In genomic region chr13:21169657-21170430, GRCm38 (mm10) we compare ENCODE assay signal across 8 mouse cellular contexts. TPM values are rescaled to one million over a fixed set of nuclear protein-coding genes. Genes with fewer than 3 reads are reported as not detected.
DNase-seq lines count a peak whose midpoint lies in the region; ATAC-seq and TF ChIP-seq lines count a peak whose summit lies in the region.

No protein-coding gene starts in this region.

- no peak overlapping the region; the same call in 1 of the 2 replicates for H3K27ac ChIP-seq in embryonic facial prominence, embryonic 14.5 days (replicated peaks; ENCODE audit: low read depth, low read length)
- H3K27ac ChIP-seq in liver, adult 2 months (replicated peaks; ENCODE audit: insufficient read depth, low read depth, low read length) = no peak overlapping the region

- peak overlapping the region; percentile 58 for H3K4me3 ChIP-seq in embryonic facial prominence, embryonic 14.5 days (ENCODE audit: low read depth, low read length)
- peak overlapping the region; percentile 51 for H3K4me3 ChIP-seq in liver, adult 2 months (ENCODE audit: insufficient read depth, low read depth, low read length)

- TF ChIP-seq CTCF in liver, adult 2 months (IDR thresholded peaks at IDR 0.05; ENCODE audit: low read depth, low read length) = no peak

- under 1% methylated on average over 39 of the region's 39 CpGs for WGBS in embryonic facial prominence, embryonic 14.5 days
- WGBS in liver, adult 2 months = 1% methylated on average over 39 of the region's 39 CpGs

- H3K9me3 ChIP-seq in embryonic facial prominence, embryonic 14.5 days (ENCODE audit: control insufficient read depth, low read length) = no peaks in the 10 kb centered on the region

- ATAC-seq in embryonic facial prominence, embryonic 14.5 days (ENCODE audit: low read depth) = peak; percentile 79
- ATAC-seq in monocyte, adult 5-6 weeks (replicated peaks; ENCODE audit: insufficient number of reproducible peaks, low FRiP score, low TSS enrichment, poor library complexity, severe bottlenecking) = peak; percentile 68; the same call in 1 of the 2 replicates

- peak; percentile 88 to 89 for DNase-seq in B cell, adult 2 months
- DNase-seq in adrenal gland, postnatal 4 days (ENCODE audit: low spot score in 2 of 2) = peak; percentile 42 to 55
- DNase-seq in embryonic facial prominence, embryonic 14.5 days (ENCODE audit: low spot score) = peak; percentile 93
- peak; percentile 86 for DNase-seq in heart, adult 8-10 months (ENCODE audit: low spot score)
- peak; percentile 70 to 84 for DNase-seq in kidney, adult 8-10 months
- DNase-seq in liver, adult 2 months (ENCODE audit: extremely low read depth, low read depth, low spot score) = peak; percentile 79
- peak; percentile 66 to 71 for DNase-seq in spleen, postnatal 14 days (ENCODE audit: low spot score in 2 of 2)

- H3K9ac ChIP-seq in embryonic facial prominence, embryonic 14.5 days (ENCODE audit: low read depth, low read length) = peak overlapping the region; percentile 32; the same call in 1 of the 2 replicates
- no peak overlapping the region for H3K9ac ChIP-seq in liver, adult 2 months (ENCODE audit: low read depth, low read length)

- no peaks in the 10 kb centered on the region for H3K27me3 ChIP-seq in embryonic facial prominence, embryonic 14.5 days (replicated peaks; ENCODE audit: control insufficient read depth, insufficient read depth, low read length)
- no peaks in the 10 kb centered on the region for H3K27me3 ChIP-seq in liver, adult 2 months (ENCODE audit: control insufficient read depth, insufficient read depth, low read length)

- H3K4me1 ChIP-seq in embryonic facial prominence, embryonic 14.5 days (ENCODE audit: control insufficient read depth, insufficient read depth, low read length) = no peaks in the 10 kb centered on the region
- H3K4me1 ChIP-seq in liver, adult 2 months (ENCODE audit: control insufficient read depth, insufficient read depth, low read length) = peaks cover 2% of the 10 kb centered on the region; the same call in 1 of the 2 replicates

- no peaks in the 10 kb centered on the region for H3K36me3 ChIP-seq in embryonic facial prominence, embryonic 14.5 days (ENCODE audit: control insufficient read depth, insufficient read depth, low read length)
- H3K36me3 ChIP-seq in liver, adult 2 months (ENCODE audit: control insufficient read depth, insufficient read depth, low read length) = no peaks in the 10 kb centered on the region

- TF ChIP-seq POLR2A in liver, adult 2 months (IDR thresholded peaks at IDR 0.05; ENCODE audit: extremely low read depth, insufficient read depth, low read length) = no peak

- no peaks in the 10 kb centered on the region for H3K79me2 ChIP-seq in liver, adult 2 months (ENCODE audit: control insufficient read depth, insufficient read depth, low read length)

- H3K4me2 ChIP-seq in embryonic facial prominence, embryonic 14.5 days (ENCODE audit: low read depth, low read length) = peak overlapping the region; percentile 97

RNA-seq across cellular contexts. Expression of gene Trim27, which starts 9.4 kb away (rescaled TPM):
- total RNA-seq in adrenal gland, postnatal 4 days (2021) = 10 to 100 TPM; 73.3 to 75.1 TPM
- 111 and 127 TPM in 2 replicates for polyA plus RNA-seq in embryonic facial prominence, embryonic 14.5 days (2014; fragmentation: Nextera tagmentation; extraction: Ambion mirVana)
- 10 to 100 TPM; 17.7 to 20.3 (median 19.3) TPM for total RNA-seq in heart, adult 8-10 months (2022)
- 9.4 and 16.4 TPM in 2 replicates for total RNA-seq in liver, adult 2 months (2014; rRNA removed)
- 33.9 and 39.5 TPM in 2 replicates for polyA plus RNA-seq in liver, adult 2 months (2012; rRNA removed)
- 81.0 to 103 TPM (median 88.2 TPM) in 3 replicates for total RNA-seq in monocyte, adult 5-6 weeks (2017)

RNA-seq across cellular contexts. Expression of gene Olfr1368, which starts 24.2 kb away (rescaled TPM):
- total RNA-seq in adrenal gland, postnatal 4 days (2021) = not detected
- not detected in 2 replicates for polyA plus RNA-seq in embryonic facial prominence, embryonic 14.5 days (2014; fragmentation: Nextera tagmentation; extraction: Ambion mirVana)
- not detected for total RNA-seq in heart, adult 8-10 months (2022)
- not detected in 2 replicates for total RNA-seq in liver, adult 2 months (2014; rRNA removed)
- polyA plus RNA-seq in liver, adult 2 months (2012; rRNA removed) = not detected in 2 replicates
- total RNA-seq in monocyte, adult 5-6 weeks (2017) = not detected in 3 replicates

RNA-seq across cellular contexts. Expression of gene Olfr263, which starts 40.4 kb away (rescaled TPM):
- total RNA-seq in adrenal gland, postnatal 4 days (2021) = not detected
- 0.18 TPM in 1 of 2 replicates, not detected in the other for polyA plus RNA-seq in embryonic facial prominence, embryonic 14.5 days (2014; fragmentation: Nextera tagmentation; extraction: Ambion mirVana)
- not detected for total RNA-seq in heart, adult 8-10 months (2022)
- not detected in 2 replicates for total RNA-seq in liver, adult 2 months (2014; rRNA removed)
- polyA plus RNA-seq in liver, adult 2 months (2012; rRNA removed) = not detected in 2 replicates
- not detected in 3 replicates for total RNA-seq in monocyte, adult 5-6 weeks (2017)

RNA-seq across cellular contexts. Expression of gene Olfr1369-ps1, which starts 58.6 kb away (rescaled TPM):
- not detected for total RNA-seq in adrenal gland, postnatal 4 days (2021)
- 0.15 TPM in 1 of 2 replicates, not detected in the other for polyA plus RNA-seq in embryonic facial prominence, embryonic 14.5 days (2014; fragmentation: Nextera tagmentation; extraction: Ambion mirVana)
- not detected for total RNA-seq in heart, adult 8-10 months (2022)
- not detected in 2 replicates for total RNA-seq in liver, adult 2 months (2014; rRNA removed)
- polyA plus RNA-seq in liver, adult 2 months (2012; rRNA removed) = not detected in 2 replicates
- total RNA-seq in monocyte, adult 5-6 weeks (2017) = not detected in 3 replicates
